Mouse (Mus musculus): Measurements from ENCODE around the gene Snrpa. TPM values are rescaled to one million over a fixed set of nuclear protein-coding genes. Genes with fewer than 3 reads are reported as not detected.
"Not testable (repeated sequence)": the region's sequence is repeated elsewhere in the genome, so short reads cannot be mapped to it uniquely, and the experiment has no call there.

The Snrpa gene
- polyA plus RNA-seq (2015; fragmentation: Nextera tagmentation; extraction: Ambion mirVana), result 74.7 and 75.5 TPM in 2 replicates

DNA sequence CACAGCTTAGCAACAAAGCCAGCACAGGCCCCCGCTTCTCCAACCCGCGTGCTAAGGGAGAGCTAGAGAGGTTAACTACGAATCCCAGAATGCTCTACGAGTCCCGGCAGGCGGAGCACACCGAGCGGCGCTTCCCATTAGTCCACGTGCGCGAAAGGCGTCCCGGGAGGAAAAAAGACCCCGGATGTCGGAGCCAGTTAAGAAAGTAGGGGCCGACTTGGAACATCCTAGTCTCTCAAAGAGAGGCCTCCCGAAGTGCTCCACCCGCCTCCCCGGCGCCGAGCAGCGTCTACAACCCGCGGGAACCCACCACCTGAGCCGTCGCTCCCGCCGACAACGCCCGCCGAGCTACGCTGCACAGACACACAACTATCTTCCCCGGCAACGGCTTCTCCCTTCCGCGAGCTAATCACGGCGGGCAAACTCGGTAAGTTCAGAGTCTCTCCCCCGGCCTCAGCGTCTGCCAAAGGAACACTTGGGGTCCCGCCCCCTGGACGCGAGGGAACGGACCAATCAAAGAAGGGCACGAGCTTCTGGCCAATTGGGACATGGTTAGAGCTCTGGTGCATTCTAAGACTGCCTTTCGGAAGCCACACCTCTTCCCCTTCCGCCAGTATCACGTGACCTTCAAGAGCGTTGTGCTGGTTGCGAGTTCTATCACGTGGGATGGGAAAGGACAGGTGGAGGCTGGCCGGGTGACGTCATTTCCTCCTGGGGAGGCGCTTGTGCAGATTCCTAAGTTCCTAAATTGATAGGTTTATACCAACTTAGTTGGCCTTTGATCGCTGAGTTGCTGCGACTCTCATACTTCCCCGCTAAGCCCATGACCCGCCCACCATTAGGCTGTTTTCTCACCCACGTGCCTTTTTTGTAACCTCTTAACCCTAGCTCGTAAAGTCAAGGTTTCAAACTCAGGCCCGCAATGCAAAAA lies at the start of gene Snrpa, which contains the start of gene BC024978:
Snrpa (minus strand) TSS at position 591 of the 931 bp plus-strand sequence.
BC024978 (plus strand) TSS at position 101 of the 931 bp plus-strand sequence.
- H3K9me3 ChIP-seq (replicated peaks; ENCODE audit: control insufficient read depth, low read length), result no peaks in the 10 kb centered on the region
- peaks cover 23% of the 10 kb centered on the region for H3K36me3 ChIP-seq (ENCODE audit: control insufficient read depth, insufficient read depth)
- peak within 1 kb of the TSS; percentile 95 for H3K27ac ChIP-seq (ENCODE audit: low read length)
- peak; percentile 98 for ATAC-seq (ENCODE audit: low read depth)
- peak within 1 kb of the TSS; percentile 89 for H3K4me2 ChIP-seq (ENCODE audit: low read depth, low read length)
- peak within 1 kb of the TSS; percentile 86 for H3K4me3 ChIP-seq (ENCODE audit: low read depth, low read length)
- H3K9ac ChIP-seq (ENCODE audit: low read depth, low read length), result peak within 1 kb of the TSS; percentile 81
- H3K27me3 ChIP-seq (ENCODE audit: control insufficient read depth, insufficient read depth, low read depth, low read length), result no peaks in the 10 kb centered on the region
- H3K4me1 ChIP-seq (ENCODE audit: control insufficient read depth, low read depth, low read length), result peaks cover 17% of the 10 kb centered on the region
- WGBS (ENCODE audit: insufficient replicate concordance), result under 1% methylated on average over 64 of the region's 64 CpGs

DNA sequence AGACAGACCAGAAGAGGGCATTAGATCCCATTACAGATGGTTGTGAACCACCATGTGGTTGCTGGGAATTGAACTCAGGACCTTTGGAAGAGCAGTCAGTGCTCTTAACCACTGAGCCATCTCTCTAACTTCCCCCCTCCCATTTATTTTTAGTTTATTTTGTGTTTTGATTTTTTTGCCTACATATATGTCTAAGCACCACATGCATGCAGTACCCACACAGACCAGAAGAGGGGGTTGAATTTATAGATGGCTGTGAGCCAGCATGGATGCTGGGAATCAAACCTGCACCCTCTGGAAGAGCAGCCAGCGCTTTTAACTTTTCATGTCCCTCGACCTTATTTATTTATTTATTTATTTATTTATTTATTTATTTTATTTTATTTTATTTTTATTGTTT lies 48.0 kb upstream of the Snrpa start:
- H3K4me2 ChIP-seq (ENCODE audit: low read depth, low read length); H3K9me3 ChIP-seq (replicated peaks; ENCODE audit: control insufficient read depth, low read length); H3K4me3 ChIP-seq (ENCODE audit: low read depth, low read length); H3K9ac ChIP-seq (ENCODE audit: low read depth, low read length); H3K27ac ChIP-seq (ENCODE audit: low read length); H3K36me3 ChIP-seq (ENCODE audit: control insufficient read depth, insufficient read depth); ATAC-seq (ENCODE audit: low read depth); H3K27me3 ChIP-seq (ENCODE audit: control insufficient read depth, insufficient read depth, low read depth, low read length); H3K4me1 ChIP-seq (ENCODE audit: control insufficient read depth, low read depth, low read length): not testable (repeated sequence)
- WGBS (ENCODE audit: insufficient replicate concordance), result 60% methylated on average over 2 of the region's 2 CpGs

DNA sequence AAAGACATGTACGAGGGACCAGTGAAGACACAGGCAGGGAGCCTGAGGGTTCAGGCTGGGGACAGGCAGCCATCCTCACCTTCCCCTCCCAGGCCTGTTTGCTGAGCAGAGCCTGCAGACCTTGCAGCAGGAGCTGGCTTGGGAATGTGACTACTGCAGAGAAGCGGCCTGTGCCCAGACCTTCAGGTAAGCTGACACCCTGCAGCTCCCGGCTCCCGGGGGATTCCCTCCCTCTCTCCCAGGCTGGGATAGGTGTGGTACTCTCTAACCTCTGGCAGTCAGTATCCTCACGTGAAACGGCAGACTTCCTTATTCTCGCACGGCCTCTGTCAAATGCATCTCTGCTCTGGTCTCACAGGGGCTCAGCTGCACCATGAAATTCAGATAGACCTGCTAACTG lies 47.1 kb upstream of the Snrpa start:
- Histone ChIP-seq H3K36me3 (ENCODE audit: control insufficient read depth, insufficient read depth) (no peaks in the 10 kb centered on the region), H3K4me3 (ENCODE audit: low read depth, low read length) (no peak overlapping the region), H3K4me1 (ENCODE audit: control insufficient read depth, low read depth, low read length) (no peaks in the 10 kb centered on the region), H3K4me2 (ENCODE audit: low read depth, low read length) (no peak overlapping the region), H3K9ac (ENCODE audit: low read depth, low read length) (no peak overlapping the region), H3K27me3 (ENCODE audit: control insufficient read depth, insufficient read depth, low read depth, low read length) (no peaks in the 10 kb centered on the region), H3K27ac (ENCODE audit: low read length) (no peak overlapping the region), H3K9me3 (replicated peaks; ENCODE audit: control insufficient read depth, low read length) (no peaks in the 10 kb centered on the region)
- 70% methylated on average over 8 of the region's 8 CpGs for WGBS (ENCODE audit: insufficient replicate concordance)
- ATAC-seq (ENCODE audit: low read depth), result no peak

DNA sequence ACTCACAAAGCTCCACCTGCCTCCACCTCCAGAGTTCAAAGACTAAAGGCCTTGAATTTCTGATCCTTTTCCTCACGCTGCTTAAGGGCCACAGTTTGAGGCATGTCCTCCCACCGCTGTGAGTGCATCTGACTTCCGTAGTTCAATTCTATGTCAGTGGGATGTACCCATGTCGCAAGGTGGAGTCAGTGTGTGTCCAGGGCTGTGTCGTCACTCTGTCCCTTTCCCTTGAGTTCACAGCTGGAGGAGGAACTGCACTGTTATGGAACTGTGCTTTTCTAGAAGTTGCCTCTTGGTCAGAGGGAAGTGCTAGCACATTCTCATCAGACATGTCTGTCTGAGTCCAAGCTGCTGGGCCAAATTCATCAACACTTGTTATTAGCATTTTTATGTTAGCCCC lies 42.5 kb upstream of the Snrpa start:
- Histone ChIP-seq H3K4me3 (ENCODE audit: low read depth, low read length) (no peak overlapping the region), H3K27me3 (ENCODE audit: control insufficient read depth, insufficient read depth, low read depth, low read length) (no peaks in the 10 kb centered on the region), H3K9me3 (replicated peaks; ENCODE audit: control insufficient read depth, low read length) (no peaks in the 10 kb centered on the region), H3K27ac (ENCODE audit: low read length) (no peak overlapping the region), H3K36me3 (ENCODE audit: control insufficient read depth, insufficient read depth) (no peaks in the 10 kb centered on the region), H3K4me1 (ENCODE audit: control insufficient read depth, low read depth, low read length) (peaks cover 3% of the 10 kb centered on the region), H3K9ac (ENCODE audit: low read depth, low read length) (no peak overlapping the region), H3K4me2 (ENCODE audit: low read depth, low read length) (no peak overlapping the region)
- 69% methylated on average over 5 of the region's 5 CpGs for WGBS (ENCODE audit: insufficient replicate concordance)
- peak; percentile 54; the same call in 1 of the 2 replicates for ATAC-seq (ENCODE audit: low read depth)

DNA sequence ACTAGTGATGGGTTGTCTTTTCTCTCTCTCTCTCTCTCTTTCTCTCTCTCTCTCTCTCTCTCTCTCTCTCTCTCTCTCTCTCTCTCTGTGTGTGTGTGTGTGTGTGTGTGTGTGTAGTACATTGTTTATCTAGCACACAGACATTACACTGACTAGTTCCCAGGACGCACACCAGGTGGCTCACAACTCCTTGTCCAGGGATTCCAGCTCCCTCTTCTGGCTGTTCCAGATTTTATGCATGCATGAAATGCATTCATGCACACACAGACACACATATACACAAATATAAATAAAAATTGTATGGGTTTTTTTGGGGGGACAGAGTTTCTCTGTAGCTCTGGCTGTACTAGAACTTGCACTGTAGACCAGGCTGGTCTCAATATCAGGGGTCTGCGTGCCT lies 41.5 kb upstream of the Snrpa start:
- 69% methylated on average over 2 of the region's 2 CpGs for whole genome bisulfite sequencing (ENCODE audit: insufficient replicate concordance)
- no peaks in the 10 kb centered on the region for H3K36me3 ChIP-seq (ENCODE audit: control insufficient read depth, insufficient read depth)
- no peaks in the 10 kb centered on the region for H3K27me3 ChIP-seq (ENCODE audit: control insufficient read depth, insufficient read depth, low read depth, low read length)

DNA sequence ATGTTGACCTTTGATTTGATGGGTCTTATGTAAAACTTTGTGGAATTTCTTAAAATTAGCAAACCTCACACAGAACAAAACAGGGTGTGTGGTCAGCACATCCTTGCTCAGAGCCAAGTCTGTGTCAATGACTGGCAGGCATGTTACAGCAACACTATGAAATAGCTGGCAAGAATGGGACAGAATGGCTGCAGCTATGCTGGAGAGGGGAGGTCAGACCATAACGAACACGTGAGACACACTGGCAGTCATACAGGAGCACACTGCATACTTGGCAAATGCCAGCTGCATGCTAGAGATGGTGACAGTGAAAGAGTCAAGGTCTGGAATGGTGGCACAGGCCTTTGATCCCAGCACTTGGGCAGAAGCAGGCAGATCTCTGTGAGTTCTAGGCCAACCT lies 39.7 kb upstream of the Snrpa start:
- Histone ChIP-seq H3K27me3 (ENCODE audit: control insufficient read depth, insufficient read depth, low read depth, low read length) (no peaks in the 10 kb centered on the region), H3K4me2 (ENCODE audit: low read depth, low read length) (no peak overlapping the region), H3K4me1 (ENCODE audit: control insufficient read depth, low read depth, low read length) (peaks cover 10% of the 10 kb centered on the region), H3K36me3 (ENCODE audit: control insufficient read depth, insufficient read depth) (no peaks in the 10 kb centered on the region), H3K9me3 (replicated peaks; ENCODE audit: control insufficient read depth, low read length) (no peaks in the 10 kb centered on the region), H3K4me3 (ENCODE audit: low read depth, low read length) (no peak overlapping the region), H3K9ac (ENCODE audit: low read depth, low read length) (no peak overlapping the region), H3K27ac (ENCODE audit: low read length) (no peak overlapping the region)
- no peak for ATAC-seq (ENCODE audit: low read depth)
- WGBS (ENCODE audit: insufficient replicate concordance), result 78% methylated on average over 2 of the region's 2 CpGs

More for the DNA sequence above, 41.5 kb upstream of the Snrpa start:
- no peaks in the 10 kb centered on the region for H3K9me3 ChIP-seq (replicated peaks; ENCODE audit: control insufficient read depth, low read length)
- no peak overlapping the region for H3K9ac ChIP-seq (ENCODE audit: low read depth, low read length)
- H3K4me2 ChIP-seq (ENCODE audit: low read depth, low read length), result no peak overlapping the region
- no peak overlapping the region for H3K27ac ChIP-seq (ENCODE audit: low read length)
- peaks cover 8% of the 10 kb centered on the region for H3K4me1 ChIP-seq (ENCODE audit: control insufficient read depth, low read depth, low read length)
- no peak overlapping the region for H3K4me3 ChIP-seq (ENCODE audit: low read depth, low read length)
- no peak for ATAC-seq (ENCODE audit: low read depth)

DNA sequence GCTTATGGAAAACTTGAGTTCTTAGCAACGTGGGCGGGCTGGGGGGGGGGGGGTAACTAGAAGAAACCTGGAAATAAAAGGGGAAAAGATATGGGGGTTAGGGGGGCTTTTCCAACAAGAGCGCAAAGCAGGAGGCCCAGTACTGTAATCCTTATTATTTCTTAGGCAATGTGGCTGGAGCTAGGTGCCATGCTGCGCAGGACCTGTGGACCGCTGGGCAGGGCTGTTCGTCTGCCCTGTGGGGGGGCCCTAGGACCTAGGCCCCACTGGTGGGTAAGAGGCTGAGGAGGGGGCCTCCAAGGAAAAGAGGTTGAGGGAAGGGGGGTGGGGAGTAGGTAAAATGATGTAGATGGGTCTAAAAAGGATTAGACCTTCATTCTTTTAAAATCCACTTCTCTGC lies 37.2 kb upstream of the Snrpa start:
- Histone ChIP-seq H3K9me3 (replicated peaks; ENCODE audit: control insufficient read depth, low read length) (no peaks in the 10 kb centered on the region), H3K27me3 (ENCODE audit: control insufficient read depth, insufficient read depth, low read depth, low read length) (no peaks in the 10 kb centered on the region), H3K27ac (ENCODE audit: low read length) (no peak overlapping the region), H3K36me3 (ENCODE audit: control insufficient read depth, insufficient read depth) (no peaks in the 10 kb centered on the region), H3K4me2 (ENCODE audit: low read depth, low read length) (peak overlapping the region; percentile 71), H3K4me1 (ENCODE audit: control insufficient read depth, low read depth, low read length) (peaks cover 15% of the 10 kb centered on the region), H3K9ac (ENCODE audit: low read depth, low read length) (peak overlapping the region; percentile 66), H3K4me3 (ENCODE audit: low read depth, low read length) (peak overlapping the region; percentile 79)
- ATAC-seq (ENCODE audit: low read depth), result no peak
- WGBS (ENCODE audit: insufficient replicate concordance), result 10% methylated on average over 6 of the region's 6 CpGs

DNA sequence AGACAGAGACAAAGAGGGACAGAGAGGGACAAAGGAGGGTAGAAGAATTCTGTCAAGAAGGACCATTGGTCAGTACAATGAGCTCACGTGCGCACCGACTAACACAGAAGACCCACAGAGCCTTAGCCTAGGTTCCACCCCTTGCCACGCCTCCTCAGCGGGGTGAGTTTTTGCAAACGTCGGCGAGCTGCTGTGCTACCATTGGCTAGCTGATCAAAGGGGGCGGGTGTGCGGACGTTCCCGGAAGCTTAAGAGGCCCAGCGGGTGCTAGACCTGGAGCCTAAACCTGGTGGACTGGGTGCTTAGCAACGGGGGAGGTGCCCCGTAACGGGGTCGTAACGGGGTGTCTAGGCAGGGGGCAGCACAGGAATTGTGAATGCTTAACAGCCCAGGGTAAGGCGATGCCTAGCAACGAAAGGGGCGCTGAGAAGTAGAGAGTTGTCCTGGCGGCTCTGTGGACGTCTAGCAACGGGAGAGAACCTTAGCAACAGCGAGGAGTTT lies 36.8 kb upstream of the Snrpa start, which contains the start of gene Coq8b:
Coq8b (plus strand) TSS at position 243 of the 501 bp plus-strand sequence.
- no peaks in the 10 kb centered on the region for H3K36me3 ChIP-seq (ENCODE audit: control insufficient read depth, insufficient read depth)
- H3K27ac ChIP-seq (ENCODE audit: low read length), result peak within 1 kb of the TSS; percentile 40; the same call in 1 of the 2 replicates
- under 1% methylated on average over 25 of the region's 25 CpGs for WGBS (ENCODE audit: insufficient replicate concordance)
- peak; percentile 90 for ATAC-seq (ENCODE audit: low read depth)
- H3K9me3 ChIP-seq (replicated peaks; ENCODE audit: control insufficient read depth, low read length), result no peaks in the 10 kb centered on the region
- H3K4me3 ChIP-seq (ENCODE audit: low read depth, low read length), result peak within 1 kb of the TSS; percentile 79
- H3K27me3 ChIP-seq (ENCODE audit: control insufficient read depth, insufficient read depth, low read depth, low read length), result no peaks in the 10 kb centered on the region
- peaks cover 17% of the 10 kb centered on the region for H3K4me1 ChIP-seq (ENCODE audit: control insufficient read depth, low read depth, low read length)
- peak within 1 kb of the TSS; percentile 71 for H3K4me2 ChIP-seq (ENCODE audit: low read depth, low read length)
- peak within 1 kb of the TSS; percentile 66 for H3K9ac ChIP-seq (ENCODE audit: low read depth, low read length)

Measured in liver, embryonic 16.5 days (tissue).